Mouse (Mus musculus): ENCODE measurements around the gene Rasal1.

Gene Rasal1

GRCm38 (mm10) chr5:120693931-120694694, 45.5 kb downstream of the Rasal1 start:
- DNase-seq (ENCODE audit: extremely low spot score, low spot score), result no peak

DNA sequence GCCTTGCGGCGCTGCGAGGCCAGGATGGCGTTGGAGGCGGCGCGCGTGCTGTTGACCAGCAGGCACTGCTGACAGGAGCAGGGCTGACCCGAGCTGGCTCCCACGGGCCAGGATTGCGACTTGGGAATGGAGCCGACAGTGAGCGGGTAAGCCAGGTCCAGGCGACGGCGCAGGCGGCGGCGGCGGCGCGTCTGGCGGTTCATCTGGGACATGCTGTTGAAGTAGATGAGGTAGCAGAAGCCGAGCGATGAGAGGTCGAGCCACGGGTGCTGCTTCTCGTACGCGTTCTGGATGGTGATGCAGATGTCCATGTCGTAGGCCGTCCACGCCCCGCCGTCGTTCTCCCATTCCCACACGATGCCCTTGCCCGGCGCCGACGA, 46.1 kb downstream of the Rasal1 start:
- DNase-seq (ENCODE audit: extremely low spot score, low spot score), result no peak

DNA sequence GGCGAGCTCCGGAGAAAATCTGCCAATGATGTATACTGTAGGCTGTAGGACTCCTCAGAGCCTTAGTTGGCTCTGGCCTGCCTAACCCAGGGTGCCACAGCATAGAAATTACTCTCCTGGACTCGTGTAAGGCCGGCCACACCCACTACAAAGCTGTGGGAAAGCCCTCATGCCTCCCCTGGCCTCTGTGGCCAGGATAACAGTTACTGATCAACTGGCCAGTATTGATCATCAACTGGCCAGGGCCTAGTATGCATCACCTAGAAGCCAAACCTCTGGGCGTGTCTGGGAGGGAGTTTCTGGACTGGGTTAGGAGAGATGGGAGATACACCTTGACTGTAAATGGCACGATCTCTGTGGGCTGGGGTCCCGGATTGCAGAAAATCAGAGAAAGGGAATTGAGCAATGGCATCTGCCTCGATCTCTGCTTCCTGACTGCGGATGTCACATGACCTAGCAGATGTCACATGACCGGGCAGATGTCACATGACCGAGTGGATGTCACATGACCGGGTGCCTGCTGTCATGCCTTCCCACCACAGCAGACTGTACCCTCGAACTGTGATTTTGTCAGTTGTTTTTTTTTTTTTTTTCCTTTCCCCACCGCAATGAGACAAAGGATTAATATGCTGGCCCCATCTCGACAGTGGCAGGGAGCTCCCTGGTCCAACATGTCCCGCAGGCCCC, 47.6 kb downstream of the Rasal1 start:
- no peak for DNase-seq (ENCODE audit: extremely low spot score, low spot score)

GRCm38 (mm10) chr5:120696865-120697264, 48.3 kb downstream of the Rasal1 start:
- DNase-seq (ENCODE audit: extremely low spot score, low spot score), result no peak

GRCm38 (mm10) chr5:120698181-120698580, 49.6 kb downstream of the Rasal1 start:
- DNase-seq (ENCODE audit: extremely low spot score, low spot score), result no peak

DNA sequence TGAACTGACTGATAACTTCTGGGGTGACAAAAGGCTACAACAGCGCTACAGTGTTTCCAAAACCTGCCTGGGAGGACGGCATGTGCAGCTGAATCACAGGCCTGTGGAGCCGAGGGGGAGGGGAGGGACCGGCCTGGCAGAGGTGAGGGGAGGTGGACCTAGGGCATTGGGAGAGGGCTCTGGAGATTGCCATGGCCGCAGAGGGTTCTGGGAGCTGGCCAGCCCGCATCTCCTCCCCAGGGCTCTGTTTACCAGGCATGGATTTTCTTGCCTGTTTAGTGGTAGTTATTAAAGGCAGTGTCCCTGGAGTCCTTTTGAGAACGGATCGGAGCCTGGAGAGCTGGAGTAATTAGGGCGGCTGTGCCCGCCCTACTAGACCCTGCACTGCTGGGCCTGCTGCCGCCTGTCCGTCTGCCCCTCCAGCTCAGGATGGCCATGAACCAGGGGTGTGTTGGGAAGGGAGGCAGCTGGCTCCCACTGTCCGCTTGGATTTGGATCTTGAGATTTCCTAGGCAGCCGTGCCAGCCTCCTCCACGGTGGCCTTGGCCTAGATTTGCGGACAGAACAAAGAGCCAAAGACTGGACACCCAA, 50.3 kb downstream of the Rasal1 start:
- DNase-seq (ENCODE audit: extremely low spot score, low spot score), result no peak

DNA sequence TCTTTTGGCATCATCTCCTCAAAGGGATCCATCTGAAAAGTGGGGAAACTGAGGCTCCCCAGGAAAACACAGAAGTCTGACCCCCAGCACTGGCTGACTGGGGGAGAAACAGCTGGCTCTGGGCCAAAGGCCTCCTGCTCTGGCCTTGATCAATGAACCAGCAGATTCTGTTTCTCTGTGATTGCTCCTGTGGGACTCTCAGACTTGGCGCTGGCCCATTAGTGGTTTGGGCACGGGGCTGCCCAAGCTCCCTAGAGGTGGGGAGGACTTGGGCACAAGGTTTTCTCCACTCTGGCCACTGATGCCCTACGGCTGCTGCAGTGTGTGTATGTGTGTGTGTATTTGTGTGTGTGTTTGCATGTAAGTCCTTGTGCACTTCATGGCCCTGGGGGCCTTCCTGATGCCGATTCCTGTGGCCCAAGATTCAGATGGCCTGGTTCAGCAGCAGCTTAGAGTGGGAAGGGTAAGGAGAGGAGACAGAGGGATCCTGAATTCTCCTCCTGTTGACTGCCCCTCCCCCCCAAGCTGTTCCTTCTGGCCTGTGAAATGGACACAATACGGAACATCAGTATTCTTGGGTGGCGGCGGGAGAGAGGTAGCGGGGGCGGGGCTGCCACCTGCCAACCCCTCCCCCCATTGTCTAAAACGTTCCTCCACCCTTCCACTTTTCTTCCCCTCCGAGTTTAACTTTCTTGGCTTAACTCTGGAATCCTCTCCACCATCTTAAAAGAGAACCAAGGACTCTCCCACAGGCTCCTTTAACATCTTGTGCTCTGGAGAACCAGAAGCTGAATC, 52.6 kb downstream of the Rasal1 start:
- DNase-seq (ENCODE audit: extremely low spot score, low spot score), result no peak

GRCm38 (mm10) chr5:120702421-120702820, 53.8 kb downstream of the Rasal1 start:
- DNase-seq (ENCODE audit: extremely low spot score, low spot score), result no peak

- DNase-seq (ENCODE audit: extremely low spot score, low spot score), result no peak
Measured at GRCm38 (mm10) chr5:120702969-120703368, 54.4 kb downstream of the Rasal1 start.

DNA sequence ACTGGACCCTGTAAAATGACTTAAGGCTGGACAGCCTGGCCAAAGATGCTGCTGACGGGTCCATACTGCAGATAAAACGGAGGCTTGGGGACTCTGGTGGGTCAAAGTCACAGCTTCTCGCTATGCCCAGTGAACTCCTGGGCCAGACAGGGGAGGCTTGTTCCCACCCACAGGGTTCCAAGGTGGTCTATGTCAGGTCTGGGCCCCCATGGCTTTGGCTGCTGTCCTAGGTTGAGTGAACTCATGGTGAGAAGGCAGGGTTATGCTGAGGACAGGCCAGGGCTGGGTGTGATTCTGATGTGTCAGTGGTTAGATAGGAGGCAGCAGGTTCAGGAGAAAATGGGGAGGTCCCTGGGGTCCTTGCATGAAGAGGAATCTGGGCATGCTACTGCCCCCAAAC, 55.0 kb downstream of the Rasal1 start:
- DNase-seq (ENCODE audit: extremely low spot score, low spot score), result no peak

DNA sequence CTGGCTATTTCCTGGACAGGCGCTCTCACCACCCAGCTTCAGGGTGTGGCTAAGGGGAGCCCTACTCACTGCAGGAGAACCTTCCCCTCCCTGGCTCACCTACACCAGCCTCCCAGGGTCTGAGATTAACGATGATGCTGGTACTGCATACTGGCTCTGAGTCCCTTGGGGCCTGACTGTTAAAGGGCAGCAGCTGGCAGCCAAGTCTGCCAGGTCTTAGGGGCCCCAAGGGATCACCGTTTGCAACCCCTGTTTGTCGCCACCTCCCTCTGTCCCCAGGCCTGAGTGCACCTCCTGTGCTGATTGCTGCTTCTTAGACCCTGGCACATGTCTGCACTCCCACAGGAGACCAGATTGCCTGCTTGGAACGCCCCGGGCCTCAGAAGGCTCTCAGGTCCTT, 55.8 kb downstream of the Rasal1 start:
- no peak for DNase-seq (ENCODE audit: extremely low spot score, low spot score)

DNA sequence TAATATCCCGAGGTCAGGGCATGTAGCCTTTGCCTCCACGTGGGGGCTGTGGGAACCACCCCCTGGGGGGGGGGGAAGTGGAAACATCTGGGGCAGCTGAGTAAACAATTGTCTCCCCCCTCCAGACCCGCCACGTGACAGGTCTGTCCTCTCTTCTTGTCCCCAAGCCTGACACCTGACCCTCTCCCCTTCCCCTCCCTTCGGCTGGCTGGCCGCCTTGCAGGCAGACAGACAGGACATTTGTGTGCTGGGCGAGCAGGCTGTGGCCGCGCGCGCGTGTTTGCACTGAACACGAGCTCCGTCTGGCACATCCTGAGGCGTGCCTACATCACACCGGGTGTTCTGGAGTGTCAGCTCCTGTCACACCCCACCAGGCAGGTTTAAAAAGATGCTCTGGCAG, 57.9 kb downstream of the Rasal1 start:
- peak; percentile 60 for DNase-seq (ENCODE audit: extremely low spot score, low spot score)

DNA sequence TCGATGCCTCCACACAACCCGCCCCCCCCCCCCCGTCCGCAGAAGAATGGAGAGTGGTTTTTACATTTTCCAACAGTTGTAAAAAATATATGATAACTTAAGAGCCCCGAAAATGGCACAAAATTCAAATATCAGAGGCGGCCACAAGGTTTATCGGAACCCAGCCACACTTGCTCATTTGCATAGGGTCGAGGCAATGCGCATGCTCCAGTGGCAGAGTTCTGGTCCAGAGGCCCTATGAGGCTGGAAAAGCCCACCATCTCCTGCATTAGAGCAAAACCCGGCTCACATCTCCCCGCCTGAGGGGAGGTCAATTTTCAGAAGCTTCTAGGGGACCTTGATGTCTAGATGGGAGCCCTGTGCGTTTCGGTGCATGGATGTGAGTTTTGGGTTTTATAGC, 58.4 kb downstream of the Rasal1 start:
- DNase-seq (ENCODE audit: extremely low spot score, low spot score), result no peak

DNA sequence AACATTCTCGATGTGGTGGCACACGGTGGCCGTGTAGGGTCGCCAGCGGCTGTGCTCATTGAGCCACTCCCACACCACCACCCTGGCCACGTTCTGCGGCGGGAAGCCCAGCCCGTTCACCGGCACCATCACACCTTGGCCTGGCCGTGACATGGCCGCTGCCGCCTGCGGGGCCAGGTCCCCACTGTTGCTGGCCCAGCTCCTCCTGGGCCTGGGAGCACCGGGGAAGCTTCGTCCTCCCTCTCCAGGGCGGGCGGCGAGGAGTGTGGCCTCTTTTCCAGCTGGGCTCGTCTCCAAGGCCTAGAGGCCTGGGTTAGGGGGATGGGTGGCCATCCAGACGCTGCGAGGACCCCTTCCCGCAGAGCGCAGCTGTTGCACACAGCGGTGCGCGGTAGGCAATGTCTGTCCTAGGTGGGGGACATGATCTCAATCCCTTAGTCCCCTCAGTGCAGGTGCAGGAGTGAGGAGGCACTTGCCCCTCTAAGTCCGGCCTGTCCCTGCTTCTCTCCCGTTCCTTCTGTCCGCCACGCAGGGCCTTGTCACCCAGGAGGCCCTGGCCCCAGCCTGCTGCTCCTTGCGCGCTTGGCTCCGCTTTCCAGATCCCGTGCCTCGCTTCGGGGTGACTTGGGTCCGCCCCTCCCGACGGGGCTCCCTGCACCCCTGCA, 61.7 kb downstream of the Rasal1 start:
- peak; percentile 49 for DNase-seq (ENCODE audit: extremely low spot score, low spot score)

GRCm38 (mm10) chr5:120710826-120711248, 62.2 kb downstream of the Rasal1 start:
- DNase-seq (ENCODE audit: extremely low spot score, low spot score), result no peak

- DNase-seq (ENCODE audit: extremely low spot score, low spot score), result no peak
Measured at GRCm38 (mm10) chr5:120711416-120711815, 62.8 kb downstream of the Rasal1 start.

GRCm38 (mm10) chr5:120711827-120712226, 63.2 kb downstream of the Rasal1 start, which contains the start of gene Dtx1:
Gene Dtx1 (minus strand): TSS chr5:120711927.
- DNase-seq (ENCODE audit: extremely low spot score, low spot score), result no peak

DNA sequence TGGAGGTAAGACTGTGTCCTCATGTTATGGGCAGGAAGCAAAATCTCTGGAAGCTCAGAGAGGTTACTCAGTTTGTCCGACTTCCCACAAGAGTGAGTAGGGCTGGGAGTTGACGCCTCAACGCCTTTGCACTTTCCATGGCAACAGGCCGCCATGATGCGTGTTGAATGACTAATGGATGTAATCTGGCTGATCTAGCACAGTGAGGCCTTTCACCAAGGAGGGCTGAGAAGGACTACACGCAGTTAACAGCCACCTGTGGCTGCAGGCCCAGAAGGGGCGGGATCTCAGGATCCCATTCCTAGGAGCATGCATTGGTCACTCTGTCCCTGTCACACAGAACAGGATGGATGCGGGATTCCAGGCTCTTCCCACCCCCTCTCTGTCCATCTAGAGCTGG, 64.1 kb downstream of the Rasal1 start:
- DNase-seq (ENCODE audit: extremely low spot score, low spot score), result no peak

DNA sequence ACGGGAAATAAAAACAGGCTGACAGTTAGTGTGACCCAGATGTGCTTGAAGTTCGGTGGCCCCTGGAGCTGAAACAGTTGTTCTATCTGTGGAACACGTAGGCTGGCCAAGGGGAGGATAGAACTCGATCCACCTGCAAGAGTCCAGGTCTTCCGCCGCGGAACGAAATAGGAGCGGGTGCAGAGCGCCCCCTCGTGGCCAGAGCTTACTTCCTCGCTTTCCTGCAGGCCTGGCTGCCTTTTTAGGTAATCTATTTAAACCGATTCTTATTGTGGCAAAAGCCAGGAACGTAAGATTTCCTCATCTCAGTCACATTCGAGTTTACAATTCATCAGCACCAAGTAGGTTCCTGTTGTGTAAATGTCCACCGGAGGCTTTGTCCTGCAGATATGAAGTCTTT, 65.7 kb downstream of the Rasal1 start:
- peak; percentile 84 for DNase-seq (ENCODE audit: extremely low spot score, low spot score)

DNA sequence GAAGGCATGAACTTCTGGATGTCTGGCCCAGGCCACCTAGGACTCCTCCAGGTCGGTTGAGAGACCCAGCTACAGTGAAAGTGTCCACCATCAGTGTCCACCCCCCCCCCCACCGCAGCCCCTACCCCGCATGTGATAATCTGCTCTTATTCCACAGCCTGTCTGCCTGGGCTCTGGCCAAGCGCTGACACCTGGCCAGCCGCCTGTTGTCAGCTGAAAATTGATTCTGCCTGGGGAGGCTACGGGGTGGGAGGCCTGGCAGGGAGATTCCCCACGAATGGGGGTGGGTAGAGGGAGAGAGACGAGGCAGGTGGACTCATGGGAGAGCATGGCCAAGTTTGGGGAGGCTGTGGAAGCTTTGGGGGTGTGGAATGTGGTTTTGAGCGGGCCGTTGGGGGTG, 68.5 kb downstream of the Rasal1 start:
- no peak for DNase-seq (ENCODE audit: extremely low spot score, low spot score)

Measured in neural tube, embryonic 10.5 days (tissue).